ENCODE assay signal across 8 mouse cellular contexts in genomic region chr10:78464201-78464791, GRCm38 (mm10). TPM values are rescaled to one million over a fixed set of nuclear protein-coding genes. Genes with fewer than 3 reads are reported as not detected.
A peak's percentile ranks its signal among the peaks of the same experiment; 100 is the strongest.
DNase-seq lines count a peak whose midpoint lies in the region; ATAC-seq and TF ChIP-seq lines count a peak whose summit lies in the region.

No protein-coding gene starts in this region.

- 3% methylated on average over 32 of the region's 32 CpGs for WGBS in heart, embryonic 10.5 days
- 2% methylated on average over 32 of the region's 32 CpGs for WGBS in limb, embryonic 10.5 days
- 1% methylated on average over 32 of the region's 32 CpGs for WGBS in small intestine, adult 2 months

- H3K9me3 ChIP-seq in heart, embryonic 10.5 days: no peaks in the 10 kb centered on the region
- no peaks in the 10 kb centered on the region for H3K9me3 ChIP-seq in limb, embryonic 10.5 days (replicated peaks)

- H3K4me3 ChIP-seq in heart, embryonic 10.5 days: peak overlapping the region; percentile 75
- peak overlapping the region; percentile 74 for H3K4me3 ChIP-seq in limb, embryonic 10.5 days
- peak overlapping the region; percentile 79 for H3K4me3 ChIP-seq in small intestine, adult 2 months (ENCODE audit: low read depth, low read length)

- H3K27ac ChIP-seq in heart, embryonic 10.5 days: peak overlapping the region; percentile 87
- H3K27ac ChIP-seq in limb, embryonic 10.5 days: peak overlapping the region; percentile 79
- peak overlapping the region; percentile 87 for H3K27ac ChIP-seq in small intestine, adult 2 months (ENCODE audit: insufficient read depth, low read depth, low read length)

- H3K4me1 ChIP-seq in heart, embryonic 10.5 days: peaks cover 25% of the 10 kb centered on the region
- H3K4me1 ChIP-seq in limb, embryonic 10.5 days: peaks cover 42% of the 10 kb centered on the region
- peaks cover 42% of the 10 kb centered on the region for H3K4me1 ChIP-seq in small intestine, adult 2 months (ENCODE audit: control insufficient read depth, insufficient read depth, insufficient read length, low read length)

- no peak for TF ChIP-seq POLR2A in small intestine, adult 2 months (IDR thresholded peaks at IDR 0.05; ENCODE audit: low read depth, low read length)

- no peak for TF ChIP-seq CTCF in small intestine, adult 2 months (IDR thresholded peaks at IDR 0.05; ENCODE audit: extremely low read depth, insufficient read length, insufficient replicate concordance, low read depth, low read length)

- DNase-seq in heart, embryonic 10.5 days (ENCODE audit: low spot score): no peak
- DNase-seq in heart, adult 9 months (ENCODE audit: low spot score in 2 of 2): no peak
- DNase-seq in thymus, postnatal 4 days: peak; percentile 70
- DNase-seq in thymus, postnatal 36 days: no peak
- no peak for DNase-seq in limb, embryonic 10.5 days (ENCODE audit: low spot score)
- DNase-seq in urinary bladder, adult 18-20 months (ENCODE audit: low spot score in 2 of 2): no peak

- no peak for ATAC-seq in granulocyte monocyte progenitor cell, adult 5-6 weeks (replicated peaks; ENCODE audit: poor library complexity, severe bottlenecking)

- H3K27me3 ChIP-seq in heart, embryonic 10.5 days (ENCODE audit: insufficient read depth, poor library complexity, severe bottlenecking): peaks cover 18% of the 10 kb centered on the region
- H3K27me3 ChIP-seq in limb, embryonic 10.5 days (ENCODE audit: low read depth, poor library complexity, severe bottlenecking): peaks cover 7% of the 10 kb centered on the region; the same call in 1 of the 2 replicates
- H3K27me3 ChIP-seq in small intestine, adult 2 months (ENCODE audit: control insufficient read depth, insufficient read depth, low read length): no peaks in the 10 kb centered on the region

- no peaks in the 10 kb centered on the region for H3K36me3 ChIP-seq in heart, embryonic 10.5 days
- H3K36me3 ChIP-seq in limb, embryonic 10.5 days: no peaks in the 10 kb centered on the region
- H3K36me3 ChIP-seq in small intestine, adult 2 months (ENCODE audit: control insufficient read depth, insufficient read depth, low read length): no peaks in the 10 kb centered on the region

RNA-seq across cellular contexts. Expression of gene Pdxk, which starts 0.5 kb away (rescaled TPM):
- 6.5 and 7.0 TPM in 2 replicates for polyA plus RNA-seq in heart, embryonic 10.5 days (2016; fragmentation: Nextera tagmentation; extraction: Ambion mirVana)
- 11.7 and 11.8 TPM in 2 replicates for polyA plus RNA-seq in limb, embryonic 10.5 days (2016; fragmentation: Nextera tagmentation; extraction: Ambion mirVana)
- polyA plus RNA-seq in small intestine, adult 2 months (2012; rRNA removed): 17.1 and 38.7 TPM in 2 replicates
- total RNA-seq in granulocyte monocyte progenitor cell, adult 5-6 weeks (2014; fragmentation: Nextera tagmentation): 37.2 and 42.3 TPM in 2 replicates
- total RNA-seq in granulocyte monocyte progenitor cell, adult 5-6 weeks (2017): 15.2 and 23.4 TPM in 2 replicates

RNA-seq across cellular contexts. Expression of gene Cstb, which starts 38.8 kb away (rescaled TPM):
- 117 and 136 TPM in 2 replicates for polyA plus RNA-seq in heart, embryonic 10.5 days (2016; fragmentation: Nextera tagmentation; extraction: Ambion mirVana)
- polyA plus RNA-seq in limb, embryonic 10.5 days (2016; fragmentation: Nextera tagmentation; extraction: Ambion mirVana): 148 and 152 TPM in 2 replicates
- polyA plus RNA-seq in small intestine, adult 2 months (2012; rRNA removed): 11.8 and 21.1 TPM in 2 replicates
- total RNA-seq in granulocyte monocyte progenitor cell, adult 5-6 weeks (2014; fragmentation: Nextera tagmentation): 72.8 and 118 TPM in 2 replicates
- 37.3 and 43.4 TPM in 2 replicates for total RNA-seq in granulocyte monocyte progenitor cell, adult 5-6 weeks (2017)

RNA-seq across cellular contexts. Expression of gene Rrp1, which starts 51.5 kb away (rescaled TPM):
- polyA plus RNA-seq in heart, embryonic 10.5 days (2016; fragmentation: Nextera tagmentation; extraction: Ambion mirVana): 271 and 283 TPM in 2 replicates
- polyA plus RNA-seq in limb, embryonic 10.5 days (2016; fragmentation: Nextera tagmentation; extraction: Ambion mirVana): 355 and 359 TPM in 2 replicates
- polyA plus RNA-seq in small intestine, adult 2 months (2012; rRNA removed): 24.4 and 42.0 TPM in 2 replicates
- 130 and 159 TPM in 2 replicates for total RNA-seq in granulocyte monocyte progenitor cell, adult 5-6 weeks (2014; fragmentation: Nextera tagmentation)
- total RNA-seq in granulocyte monocyte progenitor cell, adult 5-6 weeks (2017): 404 and 430 TPM in 2 replicates

RNA-seq across cellular contexts. Expression of gene Olfr1358, which starts 52.9 kb away (rescaled TPM):
- not detected in 2 replicates for polyA plus RNA-seq in heart, embryonic 10.5 days (2016; fragmentation: Nextera tagmentation; extraction: Ambion mirVana)
- not detected in 2 replicates for polyA plus RNA-seq in limb, embryonic 10.5 days (2016; fragmentation: Nextera tagmentation; extraction: Ambion mirVana)
- polyA plus RNA-seq in small intestine, adult 2 months (2012; rRNA removed): not detected in 2 replicates
- not detected in 2 replicates for total RNA-seq in granulocyte monocyte progenitor cell, adult 5-6 weeks (2014; fragmentation: Nextera tagmentation)
- not detected in 2 replicates for total RNA-seq in granulocyte monocyte progenitor cell, adult 5-6 weeks (2017)
